Mouse (Mus musculus) heart, postnatal 4 days (tissue): ENCODE data around the gene Eif4e2. TPM values are rescaled to one million over a fixed set of nuclear protein-coding genes. Genes with fewer than 3 reads are reported as not detected.
A peak's percentile ranks its signal among the peaks of the same experiment; 100 is the strongest.

ENCODE experiments used
- DNase-seq: peaks from one replicate; pipeline ENCODE4 v3.0.0; 2021
- total RNA-seq, 2 experiments: library from RNA; stranded (reverse); gene quantifications; 2 replicates each; pipeline ENCODE4 v1.2.3; 2021

The Eif4e2 gene
- 10 to 100 TPM; 71.3 to 72.5 TPM for total RNA-seq

DNA sequence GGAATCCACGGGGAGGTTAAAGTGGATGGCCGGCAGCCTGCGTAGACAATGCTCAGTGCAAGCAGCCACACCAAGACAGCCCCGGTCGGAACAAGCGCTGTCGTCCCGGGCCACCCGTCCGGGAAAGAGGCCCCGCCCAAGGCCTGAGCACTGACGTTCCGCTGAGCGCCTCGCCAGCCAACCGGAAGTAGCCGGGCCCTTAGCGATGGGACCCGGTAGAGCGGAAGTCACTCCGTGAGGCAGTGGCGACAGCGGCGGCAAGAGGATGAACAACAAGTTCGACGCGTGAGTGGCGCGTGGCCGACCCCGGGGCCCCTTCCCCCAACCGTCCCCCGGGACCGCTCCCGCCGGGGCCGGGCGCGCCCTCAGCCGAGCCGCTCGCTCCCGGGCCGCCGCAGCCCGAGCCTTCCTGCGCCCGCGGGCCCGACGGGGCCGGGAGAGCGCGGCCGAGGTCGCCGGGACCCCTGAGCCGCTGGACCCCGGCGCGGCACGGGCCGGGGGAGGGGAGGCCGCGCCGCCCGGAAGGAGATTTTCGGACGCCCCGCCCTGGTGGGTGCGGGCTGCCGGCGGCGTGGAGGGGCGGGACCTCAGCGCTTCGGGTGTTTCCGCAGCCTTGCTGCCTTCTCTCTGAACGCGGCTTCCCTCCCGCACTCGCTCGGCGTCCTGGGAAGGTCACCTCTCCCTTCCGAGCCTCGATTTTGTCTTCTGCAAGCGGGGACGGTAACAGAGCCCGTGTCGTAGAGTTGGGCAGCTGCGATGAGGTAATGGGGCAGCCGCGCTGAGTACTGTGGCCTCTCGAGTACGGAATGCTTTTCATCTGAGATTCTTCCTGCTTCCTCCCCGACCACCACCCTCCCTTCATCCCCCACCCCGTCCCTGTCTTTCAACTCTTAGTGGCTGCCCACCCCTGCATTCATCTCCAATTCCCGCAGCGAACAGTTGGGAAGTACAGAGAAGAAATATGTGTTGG lies at the start of gene Eif4e2:
Eif4e2 (plus strand) TSS at position 180 of the 970 bp plus-strand sequence.
- peak; percentile 97 for DNase-seq

DNA sequence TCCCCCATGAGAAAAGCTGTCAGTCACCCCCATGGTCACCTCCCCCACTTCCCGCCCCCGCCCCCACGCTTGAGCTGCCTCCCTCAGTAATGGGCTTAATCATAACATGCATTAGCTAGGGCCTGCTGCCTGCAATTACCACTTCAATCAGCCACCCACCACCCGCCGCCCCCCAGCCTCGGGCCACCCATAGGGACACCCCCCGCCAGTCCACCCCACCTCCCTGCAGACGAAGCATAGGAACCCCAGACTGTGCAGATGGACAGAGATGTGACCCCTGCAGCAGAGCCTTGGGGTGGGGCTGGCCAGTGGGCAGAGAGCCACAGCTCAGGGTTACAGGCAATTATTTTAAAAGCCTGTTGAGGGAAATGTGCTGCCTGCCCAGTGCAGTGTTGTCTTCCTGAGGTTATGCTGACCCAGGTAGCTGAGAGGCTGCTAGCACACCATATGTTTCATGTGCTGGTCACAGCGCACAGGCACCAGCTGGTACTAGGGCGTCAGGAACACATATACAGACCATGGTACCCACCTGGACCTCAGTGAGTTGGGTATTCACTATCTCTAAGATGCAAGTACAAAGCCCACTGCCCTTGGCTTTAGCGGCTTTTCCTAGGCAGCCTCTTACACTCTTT lies 49.4 kb upstream of the Eif4e2 start:
- no peak for DNase-seq

DNA sequence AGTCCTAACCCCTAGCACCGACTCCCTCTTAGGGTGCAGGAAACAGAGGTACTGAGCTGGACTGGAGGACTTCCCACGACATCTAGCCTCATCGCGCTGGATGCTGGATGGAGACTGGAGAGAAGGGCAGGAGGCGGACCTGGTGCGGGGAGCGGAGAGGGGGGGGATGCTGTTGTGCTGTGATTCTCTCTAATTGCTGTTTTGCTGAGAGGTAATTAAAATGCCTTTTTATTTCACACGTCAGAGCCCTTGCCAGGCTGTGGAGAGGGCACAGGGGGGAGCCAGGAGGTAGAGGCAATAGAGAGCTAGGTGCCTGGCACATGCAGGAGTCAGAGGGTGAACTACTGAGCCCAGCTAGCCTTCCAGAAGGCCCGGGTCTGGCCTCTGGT lies 48.9 kb upstream of the Eif4e2 start:
- no peak for DNase-seq

DNA sequence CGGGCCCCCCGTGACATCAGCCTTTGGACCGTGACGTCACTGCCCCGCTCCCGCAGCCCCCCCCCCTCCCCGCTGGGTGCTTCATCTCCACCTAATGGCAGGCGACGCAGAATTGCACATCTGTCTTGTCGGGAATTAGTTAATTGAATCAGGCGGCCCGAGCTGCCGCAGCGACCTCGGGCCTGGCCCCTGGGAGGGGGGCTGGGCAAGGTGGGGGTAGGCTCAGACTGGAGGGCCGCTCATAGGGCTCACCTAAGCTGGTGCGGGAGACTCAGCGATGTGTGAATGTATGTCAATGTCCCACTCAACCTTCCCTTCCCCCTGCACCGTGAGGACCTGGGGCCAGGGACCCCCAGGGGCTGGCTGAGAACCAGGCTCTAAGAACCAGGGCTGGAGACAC lies 43.3 kb upstream of the Eif4e2 start:
- DNase-seq, result no peak

DNA sequence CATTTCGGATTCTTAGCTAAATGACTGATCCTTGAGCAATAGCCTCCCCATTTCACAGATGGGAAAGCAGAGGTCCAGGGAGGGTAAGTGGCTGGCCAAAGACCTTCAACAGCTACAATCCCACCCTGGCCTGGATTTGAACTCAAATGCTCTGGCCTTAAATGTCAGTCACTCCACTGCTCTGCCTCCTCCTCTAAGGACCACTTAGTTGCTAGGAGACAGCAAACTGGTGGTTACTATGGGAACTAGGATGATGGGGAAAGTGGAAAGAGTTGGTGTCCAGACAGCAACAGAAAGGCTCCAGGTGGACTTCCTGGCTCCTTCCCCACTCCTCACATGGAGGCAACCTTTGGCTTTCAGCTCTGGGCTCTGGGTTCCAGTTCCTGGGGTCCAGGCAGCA lies 42.4 kb upstream of the Eif4e2 start:
- DNase-seq, result no peak

DNA sequence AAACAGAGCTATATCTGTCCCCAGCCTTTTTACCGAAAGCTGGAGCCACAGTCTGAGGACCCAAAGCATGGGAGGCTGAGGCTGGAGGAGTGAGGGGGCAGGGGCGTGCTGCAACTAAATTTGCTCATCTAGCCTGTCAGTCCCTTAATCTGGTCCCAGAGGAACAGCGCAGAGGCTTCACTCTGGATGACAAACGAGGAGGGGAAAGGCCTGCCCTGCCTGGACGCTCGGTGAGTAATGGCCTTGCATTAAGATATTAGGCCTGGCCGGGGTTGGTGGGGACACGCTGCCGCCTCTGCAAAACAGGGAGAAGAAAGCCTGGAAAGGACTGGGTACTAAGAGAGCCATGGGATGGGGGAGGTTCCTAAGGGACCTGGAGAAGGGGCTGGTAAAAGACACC lies 41.4 kb upstream of the Eif4e2 start:
- DNase-seq, result no peak

DNA sequence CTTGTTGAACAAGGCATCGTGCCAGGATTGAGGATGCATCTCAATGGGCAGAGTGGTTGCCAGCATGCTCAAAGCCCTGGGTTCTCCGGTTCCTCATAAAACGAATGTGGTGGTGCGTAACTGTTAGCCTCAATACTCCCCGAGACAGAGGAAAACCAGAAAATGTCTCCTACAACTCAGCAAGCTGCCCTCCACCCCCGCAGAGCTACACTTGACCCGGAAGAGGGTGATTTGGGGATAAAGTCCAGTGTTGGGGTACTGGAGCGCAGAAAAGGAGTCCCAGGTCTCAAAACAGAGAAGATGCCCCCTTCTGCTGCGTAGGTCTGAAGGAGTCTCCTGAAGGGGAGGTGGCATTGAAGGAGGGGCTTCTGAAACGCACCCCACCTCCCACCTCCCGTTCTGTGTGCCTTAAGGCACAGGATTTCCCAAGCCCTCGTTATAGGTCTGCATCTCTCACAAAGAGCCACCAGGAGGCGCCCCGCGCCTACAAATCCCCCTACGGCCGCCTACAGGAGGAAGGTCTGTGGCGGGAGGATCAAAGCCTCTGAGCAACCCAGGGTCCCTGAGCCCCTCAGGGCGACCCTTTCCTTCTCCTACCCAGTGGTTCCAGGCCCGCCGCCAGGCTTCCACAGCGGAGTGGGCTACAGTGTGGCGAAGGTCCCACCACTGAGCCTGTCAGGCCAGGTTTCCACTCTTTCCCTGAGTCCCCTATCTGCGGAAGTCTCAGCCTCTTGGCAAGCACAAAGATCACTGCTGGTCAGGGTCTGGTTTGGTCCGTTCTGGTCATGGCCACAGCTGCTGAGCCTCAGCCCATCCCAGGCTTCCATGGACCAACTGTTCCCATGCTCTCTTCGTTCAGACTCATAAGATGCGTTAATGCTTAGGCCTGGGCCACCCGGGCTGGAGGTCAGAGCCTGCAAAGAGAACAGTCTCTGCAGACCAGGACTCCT lies 39.4 kb upstream of the Eif4e2 start:
- DNase-seq, result peak; percentile 77

DNA sequence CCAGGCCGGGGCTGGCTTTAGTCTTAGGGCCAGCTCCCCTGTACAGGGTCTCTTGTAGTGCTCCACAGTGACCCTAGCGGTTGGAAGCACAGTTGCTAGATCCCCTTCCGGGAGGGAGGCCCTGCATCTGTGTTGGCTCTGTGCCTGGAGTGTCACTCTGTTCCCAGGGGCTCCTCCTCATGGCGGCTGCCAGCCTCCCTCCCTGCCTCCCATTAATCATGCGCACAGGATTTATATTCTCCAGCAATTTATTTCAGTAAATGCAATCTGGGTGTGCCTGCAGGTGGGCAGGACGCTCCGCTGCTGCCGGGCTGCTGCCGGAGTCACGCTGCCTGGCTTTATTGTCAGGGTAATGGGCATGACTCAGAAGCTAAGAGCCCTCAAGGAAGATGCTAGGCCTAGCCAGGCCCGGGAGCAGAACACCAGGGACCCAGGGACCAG lies 37.8 kb upstream of the Eif4e2 start:
- DNase-seq, result peak; percentile 81

DNA sequence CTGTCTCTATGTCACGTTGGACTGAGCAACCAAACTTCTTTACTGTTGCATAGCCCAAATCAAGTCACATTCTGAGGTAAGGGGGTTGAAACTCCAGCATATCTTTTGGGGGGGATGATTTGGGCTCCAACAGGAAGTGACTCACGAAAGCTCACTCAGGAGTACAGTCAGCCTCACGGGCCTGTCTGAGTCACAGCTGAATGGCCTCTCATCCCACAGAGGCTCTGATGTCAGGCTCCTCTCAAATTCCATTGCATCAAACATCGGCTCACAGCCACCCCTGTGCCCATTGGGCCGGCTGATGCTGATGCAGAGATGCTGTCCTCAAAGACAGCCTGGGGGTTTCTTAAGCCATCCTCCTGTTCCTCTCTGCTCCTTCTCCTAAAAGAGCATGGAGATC lies 32.8 kb upstream of the Eif4e2 start:
- DNase-seq, result no peak

DNA sequence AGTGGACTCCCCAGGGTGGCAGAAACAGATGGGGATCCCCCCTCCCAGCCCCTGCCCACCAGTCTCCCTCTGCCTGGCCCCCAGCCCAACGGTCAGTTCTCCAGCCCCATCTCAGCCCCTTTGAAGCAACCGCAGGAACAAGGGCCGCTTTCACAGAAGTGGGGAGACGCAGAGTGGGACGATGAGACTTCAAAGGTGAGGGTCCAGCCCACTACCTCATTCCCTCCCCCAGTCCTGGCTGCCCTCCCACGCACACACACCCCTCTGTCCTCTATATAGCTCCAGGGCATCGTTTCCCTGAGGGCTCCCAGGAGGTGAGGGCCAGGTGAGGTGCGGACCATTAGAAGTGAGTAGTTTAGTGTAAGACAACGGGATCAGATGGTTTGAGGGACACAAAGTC lies 30.7 kb upstream of the Eif4e2 start, which contains the start of gene Prss56:
Prss56 (plus strand) TSS at position 301 of the 400 bp plus-strand sequence.
- DNase-seq, result no peak

DNA sequence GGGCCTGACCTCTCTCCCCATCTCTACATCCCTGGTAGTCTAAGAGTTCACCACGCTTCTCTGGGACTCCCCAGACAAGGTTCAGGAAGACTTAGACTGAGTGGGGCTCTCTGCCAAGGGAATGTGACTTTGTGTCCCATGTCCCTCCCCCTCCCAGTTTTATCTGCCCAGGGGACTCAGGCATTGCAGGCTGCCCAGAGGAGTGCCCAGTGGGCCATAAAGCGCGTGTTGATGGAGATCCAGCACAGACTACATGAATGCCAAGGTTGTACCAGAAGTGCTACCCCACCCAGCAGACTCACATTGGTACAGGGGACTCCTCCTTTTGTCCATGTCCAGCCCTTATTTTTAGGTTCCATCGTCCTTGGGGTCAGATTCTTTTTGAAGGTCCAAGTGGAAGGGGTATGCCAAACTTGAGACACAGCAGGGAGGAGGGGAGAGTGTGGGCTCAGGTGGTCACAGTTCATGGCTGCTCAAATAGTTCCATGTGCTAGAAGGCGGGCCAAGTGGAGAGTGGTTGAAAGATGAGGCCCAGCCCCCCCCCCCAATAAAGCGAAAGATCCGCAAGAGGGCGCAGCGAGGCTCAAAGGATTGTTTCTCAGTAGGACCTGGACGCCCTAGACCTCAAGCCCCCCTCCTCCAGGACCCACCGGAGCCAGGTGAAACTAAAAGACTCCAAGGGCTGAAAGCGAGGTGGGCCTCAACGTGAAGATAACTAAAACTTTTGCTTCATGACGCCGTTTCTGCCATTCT lies 29.5 kb upstream of the Eif4e2 start:
- no peak for DNase-seq

DNA sequence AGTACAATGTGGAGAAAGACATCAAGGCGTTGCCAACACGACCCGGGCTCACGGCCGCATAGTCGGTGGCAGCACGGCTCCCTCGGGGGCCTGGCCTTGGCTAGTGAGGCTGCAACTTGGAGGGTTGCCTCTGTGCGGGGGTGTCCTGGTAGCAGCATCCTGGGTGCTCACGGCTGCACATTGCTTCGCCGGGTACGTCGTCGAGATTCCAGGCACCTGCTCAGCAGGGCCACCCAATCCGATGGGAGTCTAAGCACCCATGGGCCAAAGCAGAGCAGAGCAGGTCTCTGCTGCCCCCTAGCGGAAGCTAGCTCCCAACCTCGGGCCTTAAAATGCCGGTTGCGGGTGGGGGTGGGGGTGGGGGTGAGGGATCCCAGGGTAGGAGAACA lies 29.0 kb upstream of the Eif4e2 start:
- DNase-seq, result peak; percentile 82

DNA sequence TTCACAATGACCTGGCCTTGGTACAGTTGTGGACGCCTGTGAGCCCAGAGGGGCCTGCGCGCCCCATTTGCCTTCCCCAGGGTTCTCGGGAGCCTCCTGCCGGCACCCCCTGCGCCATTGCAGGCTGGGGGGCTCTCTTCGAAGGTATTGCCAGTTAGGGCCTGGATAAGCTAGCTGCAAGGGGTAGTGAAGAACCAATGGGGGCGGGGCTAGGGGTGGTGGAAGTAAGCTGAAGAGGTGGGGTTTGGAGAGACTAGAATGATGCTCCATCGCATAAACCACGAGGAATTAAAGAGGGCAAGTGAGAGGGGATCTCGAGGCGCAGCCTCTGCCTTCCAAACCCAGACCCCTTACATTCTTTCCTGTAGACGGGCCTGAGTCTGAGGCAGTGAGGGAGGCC lies 28.2 kb upstream of the Eif4e2 start:
- no peak for DNase-seq

DNA sequence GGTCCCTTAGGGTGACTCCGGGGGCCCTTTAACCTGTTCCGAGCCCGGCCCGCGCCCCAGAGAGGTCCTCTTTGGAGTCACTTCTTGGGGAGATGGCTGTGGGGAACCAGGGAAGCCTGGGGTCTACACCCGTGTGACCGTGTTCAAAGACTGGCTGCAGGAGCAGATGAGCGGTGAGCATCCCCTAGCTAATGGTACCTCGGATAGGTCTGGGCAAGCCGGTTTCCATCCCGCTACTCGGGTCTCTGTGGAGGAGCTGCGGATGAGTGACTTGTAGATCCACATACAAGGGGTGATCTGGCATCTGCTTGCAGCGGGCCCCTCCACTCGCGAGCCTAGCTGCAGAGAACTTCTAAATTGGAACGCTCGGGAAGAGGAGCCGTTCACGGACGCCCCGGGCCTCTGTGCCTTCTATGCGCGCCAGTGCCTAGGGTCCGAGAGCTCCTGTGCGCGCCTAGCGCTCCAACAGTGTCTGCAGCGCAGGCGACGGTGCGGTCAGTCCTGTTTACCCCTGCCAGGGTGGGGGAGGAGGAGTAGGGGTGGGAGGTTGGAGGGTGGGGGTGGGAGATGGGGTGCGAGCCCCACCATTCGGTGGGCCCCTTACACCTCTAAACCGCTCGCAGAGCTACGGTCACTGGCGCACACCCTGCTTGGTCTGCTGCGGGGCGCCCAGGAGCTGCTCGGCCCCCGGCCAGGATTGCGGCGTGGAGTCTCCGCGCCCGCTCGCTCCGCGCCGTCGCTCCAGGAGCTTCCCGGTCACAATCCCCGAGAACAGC lies 27.3 kb upstream of the Eif4e2 start:
- no peak for DNase-seq

DNA sequence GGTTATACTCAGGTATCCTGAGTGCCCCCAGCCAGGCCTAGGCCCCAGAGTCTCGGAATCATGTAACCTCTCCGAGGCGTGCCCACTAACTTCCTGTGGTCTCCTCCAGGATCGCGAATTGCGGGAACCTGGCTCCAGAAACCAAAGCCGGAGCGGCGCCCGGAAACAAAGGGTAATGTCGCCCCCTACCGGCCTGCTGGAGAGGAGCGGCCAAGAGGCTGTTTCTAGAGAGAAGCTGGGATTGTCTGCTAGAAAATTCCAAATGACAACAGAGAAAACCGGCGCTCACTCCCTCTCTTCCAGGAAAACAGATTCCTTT lies 26.7 kb upstream of the Eif4e2 start:
- DNase-seq, result peak; percentile 83

DNA sequence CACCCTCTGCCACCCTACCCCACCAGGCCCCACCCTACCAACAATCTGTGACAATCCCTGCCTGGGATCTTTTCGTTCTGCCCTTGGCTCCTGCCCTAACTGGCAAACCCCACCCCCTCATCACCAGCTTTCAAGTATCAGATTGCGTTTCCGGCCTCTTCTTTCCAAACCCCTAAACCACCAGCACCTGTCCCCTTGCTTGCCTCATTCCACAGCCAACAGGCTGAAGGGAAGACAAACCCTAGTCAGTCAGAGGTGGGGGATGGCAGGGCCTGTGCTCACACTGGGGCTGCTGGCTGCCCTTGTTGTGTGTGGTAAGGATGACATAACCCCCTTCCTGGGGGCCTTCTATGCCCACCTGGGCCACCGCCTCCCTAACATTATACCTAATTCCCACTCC lies 23.3 kb upstream of the Eif4e2 start, which contains the start of gene Chrnd:
Chrnd (plus strand) TSS at position 179 of the 400 bp plus-strand sequence.
- DNase-seq, result no peak

DNA sequence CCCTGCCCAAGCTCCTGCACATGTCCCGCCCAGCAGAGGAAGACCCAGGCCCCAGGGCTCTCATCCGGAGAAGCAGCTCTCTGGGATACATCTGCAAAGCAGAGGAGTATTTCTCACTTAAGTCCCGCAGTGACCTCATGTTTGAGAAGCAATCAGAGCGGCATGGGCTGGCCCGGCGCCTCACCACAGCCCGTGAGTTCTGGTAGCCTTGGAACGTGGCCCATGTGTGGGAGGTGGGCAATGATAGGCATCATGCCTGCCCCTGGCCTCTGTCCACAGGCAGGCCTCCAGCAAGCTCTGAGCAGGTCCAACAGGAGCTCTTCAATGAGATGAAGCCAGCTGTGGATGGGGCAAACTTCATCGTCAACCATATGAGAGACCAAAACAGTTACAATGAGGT lies 16.4 kb upstream of the Eif4e2 start:
- peak; percentile 21 for DNase-seq

DNA sequence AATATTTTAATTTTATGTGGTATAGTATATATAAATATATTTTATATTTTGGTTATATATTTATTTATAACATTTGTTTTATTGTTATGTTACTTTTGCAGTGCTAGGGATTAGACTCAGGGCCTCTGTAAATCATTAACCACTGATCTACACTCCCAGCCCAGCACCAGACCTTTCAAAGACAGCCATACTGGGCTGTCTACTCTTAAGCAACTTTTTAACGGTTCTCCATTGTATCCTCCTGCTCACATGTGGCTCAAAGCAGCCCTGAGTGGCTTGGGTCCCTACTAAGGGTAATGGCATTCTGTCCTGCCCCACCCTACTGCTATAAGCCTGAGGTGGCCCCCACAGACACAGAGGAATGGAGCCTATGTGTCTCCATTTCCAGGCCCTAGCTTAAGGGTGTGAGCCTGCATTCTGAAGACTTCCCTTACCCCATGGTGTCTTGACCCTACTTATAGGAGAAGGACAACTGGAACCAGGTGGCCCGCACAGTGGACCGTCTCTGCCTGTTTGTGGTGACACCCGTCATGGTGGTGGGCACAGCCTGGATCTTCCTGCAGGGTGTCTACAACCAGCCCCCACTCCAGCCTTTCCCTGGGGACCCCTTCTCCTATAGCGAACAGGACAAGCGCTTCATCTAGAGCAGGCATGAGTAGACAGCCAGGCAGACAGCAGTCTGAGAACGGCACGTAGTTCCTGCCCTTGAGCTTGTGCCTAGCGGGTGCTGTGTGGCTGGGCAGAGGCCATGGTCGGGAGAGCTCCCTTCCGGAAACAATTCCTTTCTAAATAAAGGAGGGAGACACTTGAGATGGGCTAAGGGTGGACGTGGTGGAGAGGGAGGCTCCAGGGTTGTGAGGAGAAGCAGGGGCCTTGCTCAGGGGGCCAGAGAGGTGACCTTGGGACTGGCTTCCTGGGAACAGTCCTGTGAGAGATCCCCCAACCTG lies 15.3 kb upstream of the Eif4e2 start:
- DNase-seq, result no peak

DNA sequence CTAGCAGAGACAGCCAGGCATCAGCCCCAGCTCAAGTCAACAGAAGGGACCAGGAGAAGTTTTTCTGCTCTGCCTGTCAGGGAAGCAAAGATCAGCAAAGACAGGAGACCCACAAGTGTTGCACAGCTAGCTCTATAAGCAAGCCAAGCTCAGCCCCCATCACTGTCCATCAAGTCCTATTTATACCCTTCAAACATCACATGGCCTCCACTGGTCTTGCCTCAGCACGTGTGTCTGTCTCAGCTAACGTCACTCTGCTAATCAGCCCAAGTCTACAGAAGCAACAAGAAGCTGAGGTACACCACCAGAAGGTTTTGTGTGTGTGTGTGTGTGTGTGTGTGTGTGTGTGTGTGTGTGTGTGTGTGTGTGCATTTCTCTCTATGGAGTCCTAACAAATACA lies 12.9 kb upstream of the Eif4e2 start:
- no peak for DNase-seq

DNA sequence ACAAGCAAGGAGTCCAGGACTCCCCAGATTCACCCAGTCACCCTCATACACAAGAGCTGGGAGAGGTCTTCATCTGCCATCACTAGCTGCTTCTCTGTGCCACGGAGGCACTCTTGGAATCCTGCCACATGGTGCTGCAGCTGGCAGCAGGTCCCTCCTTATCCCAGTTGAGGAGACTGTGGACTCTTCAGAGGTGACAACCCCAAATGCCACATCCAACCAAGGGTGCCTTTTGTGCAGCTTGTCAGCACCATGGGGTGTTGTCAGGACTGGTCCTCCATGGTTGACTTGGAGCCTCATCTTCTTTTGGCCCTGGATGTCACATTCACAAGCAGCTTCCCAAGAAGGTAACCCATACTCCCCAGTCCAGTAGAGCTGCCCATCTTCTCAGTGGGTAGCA lies 11.9 kb upstream of the Eif4e2 start:
- no peak for DNase-seq
